Mouse (Mus musculus): ENCODE data around the gene Ptpru. TPM values are rescaled to one million over a fixed set of nuclear protein-coding genes. Genes with fewer than 3 reads are reported as not detected.

Ptpru gene
- polyA plus RNA-seq, 1 experiment from 2014 or later: 4.6 TPM

- no peak overlapping the region for H3K27ac ChIP-seq
Measured at GRCm38 (mm10) chr4:131803846-131804245, 34.2 kb downstream of the Ptpru start.

GRCm38 (mm10) chr4:131798968-131799367 is 39.1 kb downstream of the Ptpru start:
- H3K36me3 ChIP-seq: no peaks in the 10 kb centered on the region
- H3K27ac ChIP-seq: no peak overlapping the region
- H3K9ac ChIP-seq: no peak overlapping the region
- H3K4me3 ChIP-seq (replicated peaks): no peak overlapping the region
- no peaks in the 10 kb centered on the region for H3K27me3 ChIP-seq (replicated peaks)
- H3K9me3 ChIP-seq: no peaks in the 10 kb centered on the region
- 57% methylated on average over 4 of the region's 4 CpGs for WGBS
- 0 out of 2 replicates have a peak, but pooled peaks cover 6% of the 10 kb centered on the region for H3K4me1 ChIP-seq (replicated peaks)
- H3K4me2 ChIP-seq (replicated peaks): no peak overlapping the region
- no peak for ATAC-seq

More at GRCm38 (mm10) chr4:131803846-131804245, 34.2 kb downstream of the Ptpru start:
- Histone ChIP-seq H3K9ac (no peak overlapping the region), H3K4me2 (replicated peaks) (no peak overlapping the region), H3K36me3 (no peaks in the 10 kb centered on the region), H3K9me3 (no peaks in the 10 kb centered on the region), H3K4me3 (replicated peaks) (no peak overlapping the region), H3K4me1 (replicated peaks) (0 out of 2 replicates have a peak, but pooled peaks cover 6% of the 10 kb centered on the region), H3K27me3 (replicated peaks) (no peaks in the 10 kb centered on the region)
- no peak for ATAC-seq
- 47% methylated on average over 9 of the region's 9 CpGs for WGBS

GRCm38 (mm10) chr4:131797920-131798319 is 40.2 kb downstream of the Ptpru start:
- no peaks in the 10 kb centered on the region for H3K27me3 ChIP-seq (replicated peaks)
- H3K9ac ChIP-seq: no peak overlapping the region
- no peaks in the 10 kb centered on the region for H3K36me3 ChIP-seq
- ATAC-seq: no peak
- H3K4me1 ChIP-seq (replicated peaks): no peaks in the 10 kb centered on the region
- H3K4me2 ChIP-seq (replicated peaks): no peak overlapping the region
- H3K4me3 ChIP-seq (replicated peaks): no peak overlapping the region
- 65% methylated on average over 12 of the region's 12 CpGs for WGBS
- no peaks in the 10 kb centered on the region for H3K9me3 ChIP-seq
- H3K27ac ChIP-seq: no peak overlapping the region

GRCm38 (mm10) chr4:131797483-131797882 is 40.6 kb downstream of the Ptpru start:
- no peaks in the 10 kb centered on the region for H3K36me3 ChIP-seq
- no peaks in the 10 kb centered on the region for H3K4me1 ChIP-seq (replicated peaks)
- H3K27me3 ChIP-seq (replicated peaks): no peaks in the 10 kb centered on the region
- H3K9me3 ChIP-seq: no peaks in the 10 kb centered on the region
- no peak overlapping the region for H3K27ac ChIP-seq
- no peak overlapping the region for H3K9ac ChIP-seq
- H3K4me2 ChIP-seq (replicated peaks): no peak overlapping the region
- 78% methylated on average over 7 of the region's 7 CpGs for WGBS
- no peak for ATAC-seq
- no peak overlapping the region for H3K4me3 ChIP-seq (replicated peaks)

GRCm38 (mm10) chr4:131796312-131797080 is 41.6 kb downstream of the Ptpru start:
- Histone ChIP-seq H3K27ac (no peak overlapping the region), H3K4me3 (replicated peaks) (no peak overlapping the region), H3K4me2 (replicated peaks) (no peak overlapping the region), H3K27me3 (replicated peaks) (no peaks in the 10 kb centered on the region), H3K4me1 (replicated peaks) (no peaks in the 10 kb centered on the region), H3K9ac (no peak overlapping the region), H3K36me3 (no peaks in the 10 kb centered on the region), H3K9me3 (no peaks in the 10 kb centered on the region)
- WGBS: 77% methylated on average over 14 of the region's 14 CpGs
- no peak for ATAC-seq

GRCm38 (mm10) chr4:131786800-131787199 is 51.3 kb downstream of the Ptpru start:
- no peak overlapping the region for H3K4me3 ChIP-seq (replicated peaks)
- 81% methylated on average over 7 of the region's 7 CpGs for WGBS
- H3K27me3 ChIP-seq (replicated peaks): no peaks in the 10 kb centered on the region
- H3K9ac ChIP-seq: no peak overlapping the region
- no peak overlapping the region for H3K27ac ChIP-seq
- H3K36me3 ChIP-seq: no peaks in the 10 kb centered on the region
- H3K4me1 ChIP-seq (replicated peaks): no peaks in the 10 kb centered on the region
- H3K9me3 ChIP-seq: no peaks in the 10 kb centered on the region
- H3K4me2 ChIP-seq (replicated peaks): no peak overlapping the region
- ATAC-seq: no peak

- no peak overlapping the region for H3K4me2 ChIP-seq (replicated peaks)
- H3K27me3 ChIP-seq (replicated peaks): no peaks in the 10 kb centered on the region
- no peaks in the 10 kb centered on the region for H3K36me3 ChIP-seq
- H3K4me3 ChIP-seq (replicated peaks): no peak overlapping the region
- no peak overlapping the region for H3K27ac ChIP-seq
- 0 out of 2 replicates have a peak, but pooled peaks have one; percentile 36 for ATAC-seq
- 0 out of 2 replicates have a peak, but pooled peaks cover 5% of the 10 kb centered on the region for H3K4me1 ChIP-seq (replicated peaks)
- 22% methylated on average over 9 of the region's 9 CpGs for WGBS
- H3K9ac ChIP-seq: no peak overlapping the region
- no peaks in the 10 kb centered on the region for H3K9me3 ChIP-seq
Measured at GRCm38 (mm10) chr4:131784034-131784433, 54.1 kb downstream of the Ptpru start.

GRCm38 (mm10) chr4:131781023-131781422 is 57.1 kb downstream of the Ptpru start:
- no peak for ATAC-seq
- no peak overlapping the region for H3K4me3 ChIP-seq (replicated peaks)
- WGBS: 41% methylated on average over 3 of the region's 3 CpGs
- no peaks in the 10 kb centered on the region for H3K36me3 ChIP-seq
- H3K4me1 ChIP-seq (replicated peaks): 0 out of 2 replicates have a peak, but pooled peaks cover 5% of the 10 kb centered on the region
- H3K4me2 ChIP-seq (replicated peaks): no peak overlapping the region
- no peaks in the 10 kb centered on the region for H3K9me3 ChIP-seq
- H3K27ac ChIP-seq: no peak overlapping the region
- no peak overlapping the region for H3K9ac ChIP-seq
- no peaks in the 10 kb centered on the region for H3K27me3 ChIP-seq (replicated peaks)

GRCm38 (mm10) chr4:131778616-131779275 is 59.3 kb downstream of the Ptpru start:
- Histone ChIP-seq H3K9ac (no peak overlapping the region), H3K27ac (no peak overlapping the region), H3K4me3 (replicated peaks) (no peak overlapping the region), H3K4me1 (replicated peaks) (0 out of 2 replicates have a peak, but pooled peaks cover 5% of the 10 kb centered on the region), H3K4me2 (replicated peaks) (no peak overlapping the region), H3K9me3 (no peaks in the 10 kb centered on the region), H3K36me3 (no peaks in the 10 kb centered on the region), H3K27me3 (replicated peaks) (no peaks in the 10 kb centered on the region)
- 90% methylated on average over 14 of the region's 14 CpGs for WGBS
- ATAC-seq: no peak

- no peak for ATAC-seq
- H3K9ac ChIP-seq: no peak overlapping the region
- WGBS: 76% methylated on average over 11 of the region's 11 CpGs
Measured at GRCm38 (mm10) chr4:131771384-131771783, 66.7 kb downstream of the Ptpru start.

GRCm38 (mm10) chr4:131763911-131764310 is 74.2 kb downstream of the Ptpru start:
- no peaks in the 10 kb centered on the region for H3K9me3 ChIP-seq

More at GRCm38 (mm10) chr4:131771384-131771783, 66.7 kb downstream of the Ptpru start:
- Histone ChIP-seq H3K4me2 (replicated peaks) (no peak overlapping the region), H3K36me3 (no peaks in the 10 kb centered on the region), H3K4me1 (replicated peaks) (no peaks in the 10 kb centered on the region), H3K27me3 (replicated peaks) (no peaks in the 10 kb centered on the region), H3K4me3 (replicated peaks) (no peak overlapping the region), H3K27ac (no peak overlapping the region), H3K9me3 (no peaks in the 10 kb centered on the region)

GRCm38 (mm10) chr4:131763479-131763878 is 74.6 kb downstream of the Ptpru start:
- H3K9me3 ChIP-seq: no peaks in the 10 kb centered on the region
- ATAC-seq: no peak
- 71% methylated on average over 3 of the region's 3 CpGs for WGBS
- H3K4me1 ChIP-seq (replicated peaks): no peaks in the 10 kb centered on the region
- H3K9ac ChIP-seq: no peak overlapping the region
- H3K36me3 ChIP-seq: no peaks in the 10 kb centered on the region
- H3K27me3 ChIP-seq (replicated peaks): no peaks in the 10 kb centered on the region
- no peak overlapping the region for H3K4me2 ChIP-seq (replicated peaks)
- no peak overlapping the region for H3K27ac ChIP-seq
- no peak overlapping the region for H3K4me3 ChIP-seq (replicated peaks)

More at GRCm38 (mm10) chr4:131763911-131764310, 74.2 kb downstream of the Ptpru start:
- Histone ChIP-seq H3K4me1 (replicated peaks) (no peaks in the 10 kb centered on the region), H3K27me3 (replicated peaks) (no peaks in the 10 kb centered on the region), H3K4me2 (replicated peaks) (no peak overlapping the region), H3K4me3 (replicated peaks) (no peak overlapping the region), H3K27ac (no peak overlapping the region), H3K36me3 (no peaks in the 10 kb centered on the region), H3K9ac (no peak overlapping the region)
- WGBS: 92% methylated on average over 7 of the region's 7 CpGs
- ATAC-seq: no peak

All from intestine, embryonic 15.5 days (tissue).